Mouse (Mus musculus) frontal cortex, adult 2 months (tissue): ENCODE measurements at regions not wholly inside any gene's neighbourhood (a gene's known extent, or its start where the extent isn't known, plus 50 kb on each side); places are given as distances from the start of the nearest gene placed in this dataset.

Experiments used
- DNase-seq, 2 experiments: peaks; one replicate each; pipeline ENCODE4 v3.0.0; 2022; ENCODE audit warnings: low spot score in 1 of 2; ENCODE audit errors: extremely low spot score in 1 of 2

GRCm38 (mm10) chr3:157842872-157843271 is 82.0 kb downstream of the Cth start:
- no peak for DNase-seq

GRCm38 (mm10) chr3:157841164-157841719 is 83.6 kb downstream of the Cth start:
- DNase-seq: no peak

GRCm38 (mm10) chr3:157804307-157804706 is 120.6 kb downstream of the Cth start:
- DNase-seq: no peak

DNA sequence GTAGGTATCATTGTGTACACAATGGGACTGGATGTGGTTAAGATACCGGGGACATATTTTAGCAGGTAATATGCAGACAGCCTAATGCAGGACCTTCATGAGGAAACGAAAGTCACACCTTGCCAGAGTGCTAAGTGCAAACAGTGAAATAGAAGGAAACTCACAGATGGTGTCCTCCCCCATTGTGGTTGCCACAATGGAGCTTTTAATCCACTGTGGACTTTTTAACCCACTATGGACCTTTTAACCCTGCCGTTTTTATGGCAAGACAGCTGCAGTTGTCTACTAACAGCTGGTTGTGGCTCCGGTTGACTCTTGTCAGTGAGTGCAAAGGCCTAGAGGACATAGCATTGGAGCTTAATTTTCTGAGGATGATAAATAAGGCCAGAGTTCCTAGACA is 121.5 kb downstream of the Cth start:
- no peak for DNase-seq

DNA sequence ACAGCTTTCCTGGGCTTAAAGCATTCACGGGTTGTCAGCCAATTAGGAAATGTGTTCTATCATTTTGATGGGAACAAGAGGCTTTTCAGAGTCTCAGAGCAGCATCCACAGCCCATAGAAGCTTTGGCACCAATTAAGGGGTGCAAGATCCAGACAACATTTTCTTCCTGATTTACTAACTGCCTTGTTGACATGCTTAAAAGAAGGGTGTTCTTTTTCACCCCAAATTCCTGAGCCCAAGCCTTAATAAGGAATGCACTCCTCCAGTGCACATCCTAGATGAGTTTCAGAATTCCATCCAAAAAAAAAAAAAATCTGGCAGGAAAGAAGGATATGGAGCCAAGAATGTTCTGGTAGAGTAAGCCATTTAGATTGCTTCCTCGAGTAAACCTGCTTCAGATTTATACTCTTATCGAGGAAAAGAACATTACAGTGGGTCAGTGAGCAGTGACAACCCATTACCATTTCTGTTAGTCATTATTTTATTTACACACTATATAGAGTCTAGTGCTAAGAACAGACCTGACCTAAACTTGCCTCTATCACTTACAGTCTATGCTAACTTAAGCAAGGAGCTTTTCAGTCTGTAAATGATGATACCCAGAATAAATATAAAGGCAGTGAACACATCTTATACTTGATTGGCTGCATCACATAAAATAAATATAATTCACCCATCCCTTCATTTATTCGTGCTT is 137.2 kb downstream of the Cth start:
- no peak for DNase-seq

GRCm38 (mm10) chr3:157781071-157781470 is 143.8 kb downstream of the Cth start:
- DNase-seq: no peak

- no peak for DNase-seq
Observed at GRCm38 (mm10) chr3:157777779-157778178, 147.1 kb downstream of the Cth start.

DNA sequence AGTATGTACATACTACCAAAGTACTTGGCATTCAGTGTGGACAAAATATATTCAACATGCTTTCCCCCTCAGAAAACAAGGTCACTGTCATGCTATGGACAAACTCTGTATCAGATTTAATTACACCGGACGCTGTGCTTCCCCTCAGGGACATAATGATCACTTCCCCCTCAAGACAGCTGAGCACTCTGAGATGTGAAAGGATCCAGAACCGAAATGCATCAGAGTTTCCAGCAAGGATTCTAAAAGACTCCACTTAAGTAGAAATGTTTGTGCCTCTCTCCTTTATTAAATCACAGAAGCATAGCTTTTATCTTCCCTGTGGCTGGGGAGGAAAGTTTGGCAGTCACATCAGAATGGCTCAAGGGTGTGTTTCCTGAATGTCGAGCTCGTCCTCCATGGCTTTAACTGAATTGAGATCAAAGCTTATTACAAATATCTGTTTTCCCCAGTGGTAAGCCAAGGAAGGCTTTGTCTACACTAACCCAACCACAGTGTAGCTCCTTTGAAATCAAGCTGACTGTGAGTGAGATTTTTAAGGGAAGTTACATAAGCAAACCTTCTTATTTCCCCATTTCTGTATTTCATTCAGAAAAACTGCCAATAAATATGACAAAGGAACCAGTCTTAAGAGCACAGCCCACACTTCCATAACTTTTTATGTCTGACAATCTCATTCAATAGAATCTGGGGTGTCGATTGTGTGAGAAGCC is 161.2 kb downstream of the Cth start:
- DNase-seq: no peak

DNA sequence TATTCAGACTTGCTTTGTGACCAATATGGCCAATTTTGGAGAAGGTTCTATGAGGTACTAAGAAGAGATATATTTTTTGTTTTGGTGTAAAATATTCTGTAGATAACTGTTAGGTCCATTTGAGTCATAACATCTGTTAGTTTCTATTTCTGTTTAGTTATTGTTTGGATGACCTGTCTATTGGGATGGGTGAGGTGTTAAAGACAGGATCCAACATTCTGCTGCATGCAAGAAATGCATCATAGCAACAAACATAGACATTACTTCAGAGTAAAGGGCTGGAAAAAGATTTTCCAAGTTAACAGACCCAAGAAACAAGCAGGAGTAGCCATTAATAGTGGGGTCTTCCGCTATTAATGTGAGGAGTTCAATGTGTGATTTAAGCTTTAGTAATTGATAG is 165.0 kb downstream of the Cth start:
- no peak for DNase-seq

- no peak for DNase-seq
Observed at GRCm38 (mm10) chr3:157754826-157755225, 170.1 kb downstream of the Cth start.

DNA sequence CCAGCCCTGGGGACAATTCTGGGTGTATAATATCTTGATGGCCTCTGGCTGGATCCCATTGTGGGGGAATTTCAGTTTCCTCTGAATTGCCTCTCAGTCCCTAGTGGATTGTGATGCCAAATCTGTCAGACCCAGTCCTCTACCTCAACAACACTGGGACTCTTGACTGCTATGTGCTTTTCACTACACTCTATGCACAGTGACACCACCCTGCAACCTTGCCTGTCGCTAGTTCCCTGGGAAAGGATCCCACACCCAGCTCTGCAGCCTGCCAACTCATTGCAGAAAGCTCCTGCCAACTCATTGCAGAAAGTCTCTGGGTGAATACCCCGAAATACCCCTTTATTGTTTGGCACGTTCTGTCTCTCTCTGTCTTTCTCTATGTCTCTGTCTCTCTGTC is 174.6 kb downstream of the Cth start:
- DNase-seq: no peak

- DNase-seq: no peak
Observed at GRCm38 (mm10) chr3:157748395-157749037, 176.4 kb downstream of the Cth start.

DNA sequence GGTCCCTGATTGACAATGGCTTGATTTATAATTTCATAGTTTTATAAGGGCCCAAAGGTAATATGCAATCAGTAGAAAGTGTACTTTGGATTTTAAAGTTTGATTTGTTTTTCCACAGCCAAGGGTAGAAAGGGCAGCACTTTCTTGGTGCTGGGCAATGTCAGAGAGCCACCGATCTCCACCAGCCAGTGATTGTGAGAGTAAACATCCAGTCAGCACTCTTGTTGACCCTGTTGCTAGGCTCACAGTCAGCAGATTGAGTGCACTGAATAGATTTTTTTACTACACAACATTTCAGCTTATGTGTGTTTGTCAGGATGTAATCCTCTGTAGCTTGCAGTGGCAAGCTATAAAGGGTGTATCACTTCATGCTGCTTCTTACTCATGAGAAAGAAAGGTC is 176.3 kb downstream of the Ptger3 start:
- no peak for DNase-seq

DNA sequence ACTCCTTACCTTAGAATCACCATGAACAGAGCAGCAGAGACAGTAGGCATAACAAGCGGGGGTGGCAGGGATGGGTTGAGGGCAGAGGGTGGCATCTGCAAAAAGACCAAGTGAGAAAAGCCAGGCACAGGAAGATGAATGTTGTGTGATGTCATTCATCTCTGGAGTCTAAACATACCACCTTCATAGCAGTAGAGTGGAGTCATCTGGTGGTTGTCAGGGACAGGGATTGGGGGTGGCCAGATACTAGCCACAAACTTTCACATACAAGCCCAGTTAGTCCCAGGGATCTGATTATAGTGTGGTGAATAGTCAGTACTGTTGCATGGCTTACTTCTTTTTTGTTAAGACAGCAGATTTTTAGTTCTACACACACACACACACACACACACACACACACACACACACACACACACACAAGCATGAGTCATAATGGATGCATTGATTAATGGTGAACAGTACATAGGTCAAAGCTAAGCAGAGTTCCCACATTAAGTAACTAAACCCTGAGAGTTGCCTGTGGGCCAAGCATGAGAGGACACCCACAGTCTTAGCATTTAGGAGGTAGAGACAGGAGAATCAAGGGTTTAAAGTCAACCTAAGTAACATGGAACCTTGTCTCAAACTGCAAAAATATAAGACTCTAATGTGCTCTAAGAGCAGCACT is 173.1 kb downstream of the Ptger3 start:
- DNase-seq: no peak

GRCm38 (mm10) chr3:157732136-157732940 is 165.6 kb downstream of the Ptger3 start:
- DNase-seq: no peak

DNA sequence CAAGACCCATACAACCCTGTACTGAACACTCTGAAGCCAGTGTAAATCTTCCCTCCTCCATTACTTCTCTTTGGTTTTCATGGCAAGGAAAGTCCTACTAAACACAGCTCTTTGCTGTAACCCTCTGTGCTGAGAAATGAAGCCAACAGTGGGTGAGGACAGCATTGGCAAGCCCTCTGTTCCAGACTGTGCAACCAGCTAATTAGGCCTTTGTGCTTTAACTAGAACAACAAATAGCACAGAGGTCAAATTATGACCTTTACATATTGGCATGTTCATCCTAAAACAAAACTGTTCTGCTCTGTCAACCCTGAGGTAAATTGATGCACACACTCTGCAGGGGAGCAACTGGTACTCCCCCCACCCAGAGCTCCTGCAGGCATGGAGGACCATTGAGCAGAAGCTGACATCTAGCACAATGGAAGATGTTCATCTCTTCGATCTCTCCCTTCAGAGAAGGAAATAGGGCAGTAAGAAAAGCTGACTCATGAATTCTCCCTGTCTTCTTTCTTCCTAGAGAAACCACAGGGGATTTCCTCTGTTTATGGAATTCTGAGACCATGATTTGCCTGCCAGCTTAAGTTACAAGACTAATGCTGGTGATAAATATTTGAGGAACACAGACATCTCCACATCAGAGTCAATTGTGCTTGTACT is 163.1 kb downstream of the Ptger3 start:
- DNase-seq: no peak

DNA sequence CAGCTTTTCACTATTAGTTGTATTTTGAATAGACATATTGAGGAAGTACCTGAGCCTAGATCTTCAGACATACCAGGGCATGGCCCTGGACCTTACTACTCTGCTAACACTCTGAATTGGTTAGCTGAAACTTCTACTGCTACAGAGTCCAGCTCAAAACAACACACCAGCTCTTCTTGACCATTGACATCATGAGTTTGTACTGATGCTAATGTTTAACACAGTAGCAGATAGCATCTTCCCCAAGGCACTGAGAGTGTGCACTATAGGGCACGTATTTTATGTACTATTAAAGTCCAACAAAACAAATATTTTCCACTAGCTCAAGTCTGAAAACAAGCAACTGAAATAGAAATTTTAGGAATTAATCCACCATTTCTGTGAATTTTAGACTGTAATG is 157.8 kb downstream of the Ptger3 start:
- no peak for DNase-seq

GRCm38 (mm10) chr3:157723184-157723583 is 156.5 kb downstream of the Ptger3 start:
- no peak for DNase-seq

DNA sequence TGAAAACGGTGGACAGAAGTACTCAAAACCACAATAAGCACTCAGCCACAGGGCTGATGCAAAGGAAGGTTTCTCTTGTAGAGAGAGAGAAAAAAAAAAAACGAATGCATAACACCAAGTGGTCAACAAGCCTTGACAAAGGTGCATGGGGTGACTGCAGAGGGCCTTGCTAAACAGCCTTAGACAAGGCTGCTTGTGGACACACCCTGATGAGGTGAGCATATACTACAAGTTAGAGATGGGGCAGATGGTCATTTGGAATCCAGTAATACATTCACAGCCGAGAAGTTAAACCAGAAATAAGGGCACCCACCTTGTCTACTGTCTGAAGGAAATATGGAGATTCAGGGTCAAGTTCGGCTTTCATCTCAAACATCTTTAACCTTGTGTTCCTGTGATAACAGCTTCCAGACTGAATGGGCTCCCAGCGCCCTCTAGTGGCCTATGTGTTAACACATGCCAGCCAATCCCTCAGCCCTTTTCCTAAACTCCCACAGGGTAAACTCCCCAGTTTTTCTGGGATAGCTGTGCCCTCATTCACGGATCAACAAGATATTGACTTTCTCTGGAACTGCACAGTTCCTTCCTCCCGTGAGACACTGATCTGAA is 150.7 kb downstream of the Ptger3 start:
- peak in 1 of 2 experiments; percentile 89 for DNase-seq
